Mouse (Mus musculus) forebrain, postnatal 0 days (tissue): ENCODE measurements around the gene Ube2h. TPM values are rescaled to one million over a fixed set of nuclear protein-coding genes. Genes with fewer than 3 reads are reported as not detected.
"Not testable (repeated sequence)": the region's sequence is repeated elsewhere in the genome, so short reads cannot be mapped to it uniquely, and the experiment has no call there.

ENCODE experiments used
- ATAC-seq: fragments of 200-750 bp; cut with Nextera tagmentation; 2 replicates; pipeline ENCODE4 v1.8.0; 2017; ENCODE audit warnings: mild to moderate bottlenecking, moderate library complexity
- DNase-seq: peaks from one replicate; pipeline ENCODE4 v3.0.0-alpha.2; 2015
- H3K27ac ChIP-seq: fragments of 300-500 bp; sonication (generic); 2 replicates; pipeline ENCODE4 v1.5.1; 2014; ENCODE audit warnings: low read depth, mild to moderate bottlenecking, antibody characterized with exemption, low read length, moderate library complexity, mixed read lengths
- H3K27me3 ChIP-seq: fragments of 300-500 bp; sonication (generic); 2 replicates; pipeline ENCODE4 v1.6.1; 2014; ENCODE audit warnings: mild to moderate bottlenecking, low read length, mixed read lengths; ENCODE audit not compliant: insufficient read depth
- H3K36me3 ChIP-seq: fragments of 300-500 bp; sonication (generic); 2 replicates; pipeline ENCODE4 v1.6.1; 2014; ENCODE audit warnings: mild to moderate bottlenecking, moderate library complexity; ENCODE audit not compliant: insufficient read depth
- H3K4me1 ChIP-seq: fragments of 300-500 bp; sonication (generic); 2 replicates; pipeline ENCODE4 v1.6.1; 2014; ENCODE audit warnings: antibody characterized with exemption; ENCODE audit not compliant: insufficient read depth
- H3K4me2 ChIP-seq: fragments of 300-500 bp; sonication (generic); 2 replicates; pipeline ENCODE4 v1.6.1; 2014; ENCODE audit warnings: low read depth, mild to moderate bottlenecking, moderate library complexity
- H3K4me3 ChIP-seq: fragments of 300-500 bp; sonication (generic); 2 replicates; pipeline ENCODE4 v1.5.1; 2014; ENCODE audit warnings: low read depth, low read length, mixed read lengths
- H3K9ac ChIP-seq: fragments of 300-500 bp; sonication (generic); 2 replicates; pipeline ENCODE4 v1.6.1; 2014; ENCODE audit warnings: mild to moderate bottlenecking
- H3K9me3 ChIP-seq: fragments of 300-500 bp; sonication (generic); 2 replicates; pipeline ENCODE4 v1.6.1; 2016; ENCODE audit warnings: low read length
- CTCF ChIP-seq: sonication (generic); IDR thresholded peaks from 2 replicates; pipeline ENCODE4 v1.5.1; 2016; ENCODE audit warnings: antibody characterized with exemption, control low read depth, low read depth
- WGBS: fragments of 180-500 bp; shearing (Covaris S2); extraction: QIAGEN DNeasy Blood & Tissue Kit; methylation state at CpG from one replicate; pipeline ENCODE4 v1.1.7; 2014; 5-methylcytosine and 5-hydroxymethylcytosine counted together
- polyA plus RNA-seq: library from polyadenylated mRNA; unstranded; fragments of >200 nt; fragmentation: Nextera tagmentation; extraction: Ambion mirVana; gene quantifications from 2 replicates; pipeline ENCODE4 v1.2.1, GENCODE M21; 2015
- total RNA-seq: library from RNA; depleted of rRNA; stranded (reverse); fragments of >200 nt; gene quantifications from 2 replicates; pipeline ENCODE4 v1.2.3, GENCODE M21; 2014

The Ube2h gene
- total and polyA plus RNA-seq, 2 experiments from 2014 or later: 37.7 to 42.7 TPM

DNA sequence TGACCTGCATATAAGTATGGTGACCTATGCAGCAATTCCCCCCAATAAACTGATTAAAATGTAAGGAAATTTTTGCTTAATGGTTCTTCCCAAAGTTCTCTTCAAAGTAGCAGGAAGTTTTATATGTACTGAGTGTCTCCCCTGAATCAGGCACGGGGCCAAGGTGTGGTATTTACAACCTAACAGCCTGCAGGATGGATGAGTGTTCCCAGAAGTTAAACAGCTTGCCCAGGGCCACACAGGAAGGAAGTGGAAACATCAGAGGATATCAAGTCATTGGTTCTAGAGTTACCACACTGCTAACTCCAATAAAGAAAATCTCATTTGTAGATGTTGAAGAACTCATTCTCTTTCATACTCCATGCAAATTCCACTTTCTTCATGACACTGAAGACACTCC, 7.7 kb upstream of the Ube2h start:
- DNase-seq: no peak
- no peak overlapping the region for H3K27ac ChIP-seq
- ATAC-seq: no peak
- no peak overlapping the region for H3K4me3 ChIP-seq
- H3K36me3 ChIP-seq: no peaks in the 10 kb centered on the region
- H3K9ac ChIP-seq: no peak overlapping the region
- H3K4me1 ChIP-seq: no peaks in the 10 kb centered on the region
- H3K27me3 ChIP-seq: no peaks in the 10 kb centered on the region
- H3K9me3 ChIP-seq: no peaks in the 10 kb centered on the region
- 93% methylated on average over 1 of the region's 1 CpGs for WGBS
- H3K4me2 ChIP-seq: no peak overlapping the region
- no peak for TF ChIP-seq CTCF

DNA sequence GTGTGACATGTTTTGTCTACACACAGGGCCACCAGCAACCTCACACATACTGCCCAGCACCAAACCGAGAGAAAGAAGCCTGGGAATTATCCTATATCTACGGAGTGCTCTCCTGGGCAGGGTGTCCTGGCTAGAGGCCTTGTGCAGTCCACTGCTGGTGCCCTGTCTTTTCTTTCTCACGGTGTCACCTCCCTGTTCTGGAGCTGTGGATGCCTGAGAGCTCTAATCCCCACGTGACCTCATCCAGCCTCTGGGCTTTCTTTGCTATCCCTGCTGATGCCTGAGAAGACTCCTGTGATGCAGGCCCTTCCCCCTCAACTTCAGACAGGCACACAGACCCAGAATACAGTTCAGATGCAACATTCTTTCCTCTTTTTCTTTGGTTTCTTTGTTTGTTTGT, 4.4 kb upstream of the Ube2h start:
- Histone ChIP-seq H3K4me1 (no peaks in the 10 kb centered on the region), H3K4me2 (no peak overlapping the region), H3K36me3 (no peaks in the 10 kb centered on the region), H3K27ac (no peak overlapping the region), H3K9me3 (no peaks in the 10 kb centered on the region), H3K9ac (no peak overlapping the region), H3K4me3 (no peak overlapping the region), H3K27me3 (no peaks in the 10 kb centered on the region)
- no peak for ATAC-seq
- DNase-seq: no peak
- no peak for TF ChIP-seq CTCF
- 31% methylated on average over 4 of the region's 4 CpGs for WGBS

- no peak for TF ChIP-seq CTCF
- no peak overlapping the region for H3K4me3 ChIP-seq
- H3K9ac ChIP-seq: no peak overlapping the region
- no peak for DNase-seq
- WGBS: 81% methylated on average over 9 of the region's 9 CpGs
- no peak overlapping the region for H3K27ac ChIP-seq
- no peak overlapping the region for H3K4me2 ChIP-seq
- no peak for ATAC-seq
- no peaks in the 10 kb centered on the region for H3K27me3 ChIP-seq
- no peaks in the 10 kb centered on the region for H3K36me3 ChIP-seq
- H3K9me3 ChIP-seq: no peaks in the 10 kb centered on the region
- H3K4me1 ChIP-seq: no peaks in the 10 kb centered on the region
These were observed 3.4 kb upstream of the Ube2h start for GRCm38 (mm10) chr6:30307691-30308090.

DNA sequence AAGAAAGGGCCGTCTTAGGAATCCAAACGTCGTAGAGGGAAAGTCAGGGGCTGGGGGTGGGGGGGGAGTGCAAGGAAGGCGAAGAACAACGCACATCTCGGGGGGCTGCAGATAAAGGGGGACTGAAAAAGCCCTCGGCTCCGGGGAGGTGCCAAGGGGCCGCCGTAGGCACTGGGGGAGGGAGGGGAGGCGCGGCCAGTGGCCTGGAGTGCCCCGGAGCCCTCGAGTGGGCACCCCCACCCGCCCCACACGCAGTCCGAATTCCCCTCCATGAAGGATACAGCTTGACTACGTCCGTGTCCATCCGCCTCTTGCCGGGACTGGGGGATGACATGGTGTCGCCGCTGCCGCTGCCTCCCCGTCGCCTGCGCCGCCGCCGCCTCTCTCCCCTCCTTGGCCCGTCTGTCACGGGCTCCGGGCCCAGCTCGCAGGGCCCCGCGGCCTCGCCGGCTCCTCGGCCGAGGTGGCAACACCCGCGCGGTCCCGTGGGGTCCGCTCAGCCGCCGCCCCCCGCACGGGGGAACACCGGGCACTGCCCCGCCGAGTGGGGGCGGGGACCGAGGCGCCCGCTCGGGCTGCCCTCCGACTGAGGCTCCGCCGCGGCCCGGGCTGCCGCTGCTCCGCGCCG, 454 bp downstream of the Ube2h start:
- H3K27me3 ChIP-seq, H3K36me3 ChIP-seq, H3K4me1 ChIP-seq, H3K9me3 ChIP-seq: not testable (repeated sequence)
- H3K9ac ChIP-seq: peak overlapping the region; percentile 84
- WGBS: under 1% methylated on average over 34 of the region's 66 CpGs
- H3K4me3 ChIP-seq: peak overlapping the region; percentile 73
- DNase-seq: peak; percentile 43
- ATAC-seq: peak; percentile 65
- peak overlapping the region; percentile 90 for H3K27ac ChIP-seq
- H3K4me2 ChIP-seq: peak overlapping the region; percentile 74

DNA sequence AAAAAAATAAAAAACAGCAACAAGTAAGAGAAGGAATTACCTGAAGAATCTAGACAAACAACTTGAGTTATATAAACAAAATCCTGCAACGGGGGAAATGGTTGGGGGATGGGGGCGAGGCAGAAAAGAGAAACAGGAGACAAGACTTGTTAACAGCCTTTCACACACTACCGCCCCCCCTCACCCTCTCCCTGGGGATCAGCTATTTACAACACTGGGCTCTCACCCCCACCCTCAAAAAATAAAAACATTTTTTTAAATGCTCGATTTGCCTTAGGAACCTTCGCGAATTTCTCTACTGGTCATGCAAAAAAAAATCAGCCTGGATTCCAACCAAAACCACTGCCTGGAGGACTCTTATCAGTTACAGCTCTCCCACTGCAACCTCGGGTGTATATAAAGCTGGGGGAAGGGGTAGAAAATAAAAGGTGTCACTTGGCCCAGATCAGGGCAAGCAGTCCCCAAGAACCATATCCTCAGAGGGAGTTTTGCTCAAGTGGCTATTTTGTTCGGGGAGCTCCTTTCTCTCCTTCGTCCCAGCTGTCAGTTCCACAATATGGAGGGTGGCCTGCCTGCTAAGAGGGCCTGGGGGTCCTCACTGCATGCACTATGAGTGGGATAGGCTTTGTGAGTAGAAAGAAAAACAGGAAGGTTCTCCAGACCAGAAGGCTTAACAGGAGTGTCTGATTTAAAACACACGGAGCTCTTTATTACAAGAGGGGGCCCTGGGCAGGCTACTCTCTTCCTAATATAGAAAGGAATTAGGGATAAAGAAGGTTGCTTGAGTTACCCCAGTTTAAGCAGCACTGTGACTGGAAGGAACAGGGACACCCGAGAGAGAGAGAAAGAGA, 1.3 kb downstream of the Ube2h start:
- under 1% methylated on average over 11 of the region's 11 CpGs for WGBS
- peak overlapping the region; percentile 74 for H3K4me2 ChIP-seq
- no peaks in the 10 kb centered on the region for H3K27me3 ChIP-seq
- H3K4me1 ChIP-seq: peaks cover 5% of the 10 kb centered on the region; the same call in 1 of the 2 replicates
- H3K4me3 ChIP-seq: peak overlapping the region; percentile 73
- no peak for ATAC-seq
- H3K36me3 ChIP-seq: peaks cover 2% of the 10 kb centered on the region; the same call in 1 of the 2 replicates
- peak; percentile 32 for DNase-seq
- H3K9me3 ChIP-seq: no peaks in the 10 kb centered on the region
- H3K27ac ChIP-seq: peak overlapping the region; percentile 90
- peak overlapping the region; percentile 84 for H3K9ac ChIP-seq
- TF ChIP-seq CTCF: no peak

DNA sequence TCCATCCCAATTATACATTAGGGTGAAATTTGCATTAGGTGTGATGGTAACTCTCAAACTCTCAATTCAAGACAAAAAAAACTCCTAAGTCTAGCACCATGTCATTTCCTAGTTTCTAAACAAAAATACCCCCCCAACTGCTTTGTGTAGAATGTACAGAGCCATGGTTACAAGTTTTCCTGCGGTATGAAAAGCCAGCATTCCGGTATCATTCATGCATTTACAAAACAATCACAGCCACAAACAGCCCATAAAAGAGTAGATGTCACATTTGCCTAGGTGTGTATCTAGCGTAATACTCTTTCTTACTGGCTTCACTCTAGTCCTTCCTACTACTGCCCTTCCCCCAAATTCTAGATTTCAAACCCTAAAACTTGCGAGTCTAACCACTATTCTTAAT, 2.2 kb downstream of the Ube2h start:
- H3K9ac ChIP-seq: peak overlapping the region; percentile 47
- ATAC-seq: no peak
- H3K4me3 ChIP-seq: peak overlapping the region; percentile 73
- H3K4me2 ChIP-seq: peak overlapping the region; percentile 74
- DNase-seq: no peak
- H3K4me1 ChIP-seq: peaks cover 5% of the 10 kb centered on the region; the same call in 1 of the 2 replicates
- peaks cover 10% of the 10 kb centered on the region; the same call in 1 of the 2 replicates for H3K36me3 ChIP-seq
- WGBS: 2% methylated on average over 4 of the region's 4 CpGs
- H3K27ac ChIP-seq: peak overlapping the region; percentile 70; the same call in 1 of the 2 replicates
- H3K9me3 ChIP-seq: no peaks in the 10 kb centered on the region
- no peak for TF ChIP-seq CTCF
- no peaks in the 10 kb centered on the region for H3K27me3 ChIP-seq

DNA sequence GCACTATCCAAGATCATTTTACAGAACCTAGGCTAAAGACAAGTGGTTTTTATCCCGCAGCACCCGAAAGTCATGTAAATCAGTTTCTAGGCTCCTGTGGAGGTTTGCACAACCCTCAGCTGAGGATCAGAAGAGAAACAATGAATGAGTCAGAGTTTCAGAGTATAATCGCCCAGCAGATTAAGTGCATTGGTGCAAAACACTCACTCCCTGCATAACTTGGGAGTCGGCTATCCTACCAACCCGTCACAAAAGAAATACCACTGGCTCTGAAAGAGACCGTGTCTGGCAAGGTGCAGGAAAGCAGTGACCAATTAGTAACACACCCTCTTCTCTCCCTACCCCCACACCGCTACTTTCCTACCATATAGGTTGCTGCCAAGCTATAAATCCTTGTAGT, 3.4 kb downstream of the Ube2h start:
- TF ChIP-seq CTCF: no peak
- no peak for ATAC-seq
- peak overlapping the region; percentile 70 for H3K27ac ChIP-seq
- no peaks in the 10 kb centered on the region for H3K9me3 ChIP-seq
- H3K36me3 ChIP-seq: peaks cover 13% of the 10 kb centered on the region; the same call in 1 of the 2 replicates
- peak; percentile 19 for DNase-seq
- H3K9ac ChIP-seq: peak overlapping the region; percentile 47; the same call in 1 of the 2 replicates
- H3K4me3 ChIP-seq: peak overlapping the region; percentile 73
- no peaks in the 10 kb centered on the region for H3K27me3 ChIP-seq
- peaks cover 5% of the 10 kb centered on the region; the same call in 1 of the 2 replicates for H3K4me1 ChIP-seq
- H3K4me2 ChIP-seq: peak overlapping the region; percentile 74
- 3% methylated on average over 7 of the region's 7 CpGs for WGBS
